Mouse (Mus musculus): ENCODE measurements at regions not wholly inside any gene's neighbourhood (a gene's known extent, or its start where the extent isn't known, plus 50 kb on each side); places are given as distances from the start of the nearest gene placed in this dataset.
"Not testable (repeated sequence)": the region's sequence is repeated elsewhere in the genome, so short reads cannot be mapped to it uniquely, and the experiment has no call there.

DNA sequence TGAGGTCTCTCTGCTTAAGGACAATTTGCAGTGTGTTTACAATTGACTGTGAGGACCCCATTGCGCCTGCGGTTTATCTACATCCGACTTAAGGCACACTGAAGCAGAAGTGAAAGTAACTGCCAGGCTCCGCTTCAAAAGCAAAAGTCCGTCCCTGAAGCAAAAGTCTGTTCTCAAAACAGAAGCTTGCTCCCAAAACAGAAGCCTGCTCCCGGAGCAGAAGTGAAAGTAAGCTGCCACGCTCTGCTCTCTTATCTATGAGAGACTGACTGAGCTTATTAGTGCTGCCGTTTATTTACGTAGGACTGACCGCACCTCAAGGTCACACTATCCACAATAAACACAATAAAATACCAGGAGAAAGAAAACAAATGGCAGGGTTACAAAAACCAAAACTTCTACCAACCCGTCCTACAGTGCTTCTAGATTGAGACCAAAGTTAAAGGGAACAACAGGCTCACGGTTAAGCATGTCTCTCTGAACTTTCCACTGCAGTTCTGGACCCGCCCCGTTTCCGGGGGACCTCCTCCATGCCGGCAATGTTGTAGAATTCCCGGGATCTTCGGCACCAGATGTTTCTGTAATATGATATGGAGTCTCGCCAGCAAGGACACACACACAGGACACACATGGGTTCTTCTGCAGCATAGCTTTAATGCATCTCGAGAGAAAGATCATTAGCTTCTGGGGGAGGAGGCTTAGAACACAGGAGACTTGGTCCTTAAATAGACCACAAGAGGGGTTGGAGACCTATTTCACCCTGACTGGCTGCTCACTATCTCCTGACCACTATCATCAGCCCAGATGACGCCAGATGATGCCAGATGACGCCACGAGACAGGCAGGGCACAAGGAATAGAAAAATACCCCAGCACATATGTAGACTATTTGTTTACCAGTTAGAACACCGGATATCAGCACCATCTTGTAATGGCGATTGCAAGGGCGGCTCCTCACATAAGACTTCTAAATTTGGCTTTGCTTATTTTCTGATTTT, 665.8 kb downstream of the Nebl start:
- not testable (repeated sequence) for H3K27me3 ChIP-seq; H3K4me1 ChIP-seq; ATAC-seq (ENCODE audit: low FRiP score, low read depth); H3K9ac ChIP-seq (replicated peaks); H3K9me3 ChIP-seq; H3K36me3 ChIP-seq; H3K27ac ChIP-seq (replicated peaks); H3K4me2 ChIP-seq (replicated peaks); H3K4me3 ChIP-seq
- 89% methylated on average over 26 of the region's 26 CpGs for WGBS

All from midbrain, embryonic 12.5 days (tissue).